In genomic region chr7:98460319-98460718, GRCm38 (mm10) we compare ENCODE assay signal across 16 mouse cellular contexts. TPM values are rescaled to one million over a fixed set of nuclear protein-coding genes. Genes with fewer than 3 reads are reported as not detected.
"Had no signal": no experiment of that assay in that cellular context is flagged by ENCODE, and none has a peak within 500 bp of the region (broad histone marks: within the 10 kb centered on the region; RNA-seq: fewer than 3 reads in every experiment).

No protein-coding gene starts in this region.

- DNase-seq: kidney, adult 9 months; kidney, postnatal 36 days; layer of hippocampus, adult 9-11 months; layer of hippocampus, postnatal 36 days; lung, adult 18-20 months; midbrain, embryonic 14.5 days; right cerebral cortex, postnatal 4 days; spleen, adult 18-20 months; thymus, adult 18-20 months; thymus, postnatal 14 days had no signal

- H3K27me3 ChIP-seq: neural tube, embryonic 12.5 days had no signal

- H3K4me1 ChIP-seq: neural tube, embryonic 12.5 days had no signal

- H3K36me3 ChIP-seq: neural tube, embryonic 12.5 days had no signal

- H3K9ac ChIP-seq: liver, embryonic 14.5 days; neural tube, embryonic 12.5 days had no signal

- H3K4me2 ChIP-seq: neural tube, embryonic 12.5 days had no signal

- H3K4me3 ChIP-seq: neural tube, embryonic 12.5 days had no signal

- H3K9me3 ChIP-seq: neural tube, embryonic 12.5 days had no signal

- H3K27ac ChIP-seq: kidney, postnatal 0 days; liver, embryonic 14.5 days; neural tube, embryonic 12.5 days had no signal

RNA-seq across cellular contexts. Expression of gene Gucy2d, which starts 20.1 kb away (rescaled TPM):
- polyA plus RNA-seq: kidney, postnatal 0 days; liver, adult 2 months; liver, embryonic 14.5 days; lung, embryonic 16.5 days; midbrain, embryonic 14.5 days; neural tube, embryonic 12.5 days; stomach, embryonic 14.5 days had no signal
